Mouse (Mus musculus) hindbrain, embryonic 14.5 days (tissue): ENCODE results near the gene Hs3st3a1. TPM values are rescaled to one million over a fixed set of nuclear protein-coding genes. Genes with fewer than 3 reads are reported as not detected.

Experiments
- ATAC-seq: fragments of 200-750 bp; cut with Nextera tagmentation; 2 replicates; pipeline ENCODE4 v1.8.0; 2017; ENCODE audit warnings: moderate number of reproducible peaks, mild to moderate bottlenecking, moderate TSS enrichment, moderate library complexity; ENCODE audit not compliant: low FRiP score
- DNase-seq: peaks from one replicate; pipeline ENCODE4 v3.0.0-alpha.2; 2015; ENCODE audit warnings: low spot score
- H3K27ac ChIP-seq: fragments of 300-500 bp; sonication (generic); 2 replicates; pipeline ENCODE4 v1.5.1; 2014; ENCODE audit warnings: mild to moderate bottlenecking, moderate library complexity
- H3K27me3 ChIP-seq: fragments of 300-500 bp; sonication (generic); 2 replicates; pipeline ENCODE4 v1.6.1; 2014; ENCODE audit warnings: mild to moderate bottlenecking, low read length, mixed read lengths; ENCODE audit not compliant: control insufficient read depth, insufficient read depth
- H3K36me3 ChIP-seq: fragments of 300-500 bp; sonication (generic); replicated peaks from 2 replicates; pipeline ENCODE4 v1.6.1; 2014; ENCODE audit not compliant: control insufficient read depth, insufficient read depth
- H3K4me1 ChIP-seq: fragments of 300-500 bp; sonication (generic); replicated peaks from 2 replicates; pipeline ENCODE4 v1.6.1; 2014; ENCODE audit warnings: antibody characterized with exemption, low read length, mixed read lengths; ENCODE audit not compliant: control insufficient read depth, insufficient read depth
- H3K4me2 ChIP-seq: fragments of 300-500 bp; sonication (generic); replicated peaks from 2 replicates; pipeline ENCODE4 v1.6.1; 2014; ENCODE audit warnings: mild to moderate bottlenecking, moderate library complexity
- H3K4me3 ChIP-seq: fragments of 300-500 bp; sonication (generic); replicated peaks from 2 replicates; pipeline ENCODE4 v1.5.1; 2014; ENCODE audit warnings: mild to moderate bottlenecking, low read length
- H3K9ac ChIP-seq: fragments of 300-500 bp; sonication (generic); 2 replicates; pipeline ENCODE4 v1.6.1; 2014
- H3K9me3 ChIP-seq: fragments of 300-500 bp; sonication (generic); 2 replicates; pipeline ENCODE4 v1.6.1; 2016; ENCODE audit warnings: low read length; ENCODE audit not compliant: control insufficient read depth
- WGBS: fragments of 180-500 bp; shearing (Covaris S2); extraction: QIAGEN DNeasy Blood & Tissue Kit; methylation state at CpG from one replicate; pipeline ENCODE4 v1.1.7; 2014; 5-methylcytosine and 5-hydroxymethylcytosine counted together
- polyA plus RNA-seq: library from polyadenylated mRNA; unstranded; fragments of >200 nt; fragmentation: Nextera tagmentation; extraction: Ambion mirVana; gene quantifications from 2 replicates; pipeline ENCODE4 v1.2.1, GENCODE M21; 2014

The Hs3st3a1 gene
- polyA plus RNA-seq, 1 experiment from 2014 or later, result 1.8 TPM

GRCm38 (mm10) chr11:64537230-64537629, 102.1 kb downstream of the Hs3st3a1 start:
- H3K27ac ChIP-seq, result no peak overlapping the region
- H3K4me3 ChIP-seq, result no peak overlapping the region
- no peaks in the 10 kb centered on the region for H3K4me1 ChIP-seq
- WGBS, result 98% methylated on average over 3 of the region's 3 CpGs
- no peaks in the 10 kb centered on the region for H3K9me3 ChIP-seq
- ATAC-seq (no peak), DNase-seq (no peak)
- no peak overlapping the region for H3K4me2 ChIP-seq
- H3K36me3 ChIP-seq, result no peaks in the 10 kb centered on the region
- no peaks in the 10 kb centered on the region; the same call in 1 of the 2 replicates for H3K27me3 ChIP-seq
- H3K9ac ChIP-seq, result no peak overlapping the region

GRCm38 (mm10) chr11:64541866-64542265, 106.7 kb downstream of the Hs3st3a1 start:
- H3K27ac ChIP-seq, result no peak overlapping the region
- H3K4me3 ChIP-seq, result no peak overlapping the region
- no peak for DNase-seq
- H3K27me3 ChIP-seq, result no peaks in the 10 kb centered on the region
- H3K4me2 ChIP-seq, result no peak overlapping the region
- H3K36me3 ChIP-seq, result no peaks in the 10 kb centered on the region
- 94% methylated on average over 9 of the region's 9 CpGs for WGBS
- H3K9ac ChIP-seq, result no peak overlapping the region
- no peak for ATAC-seq
- no peaks in the 10 kb centered on the region for H3K4me1 ChIP-seq
- no peaks in the 10 kb centered on the region for H3K9me3 ChIP-seq

GRCm38 (mm10) chr11:64542335-64542734, 107.2 kb downstream of the Hs3st3a1 start:
- Histone ChIP-seq H3K27ac (no peak overlapping the region), H3K27me3 (no peaks in the 10 kb centered on the region), H3K9me3 (no peaks in the 10 kb centered on the region), H3K9ac (no peak overlapping the region), H3K4me3 (no peak overlapping the region), H3K4me1 (no peaks in the 10 kb centered on the region), H3K4me2 (no peak overlapping the region), H3K36me3 (no peaks in the 10 kb centered on the region)
- DNase-seq (no peak), ATAC-seq (no peak)
- WGBS, result 48% methylated on average over 6 of the region's 6 CpGs

- Histone ChIP-seq H3K36me3 (no peaks in the 10 kb centered on the region), H3K27me3 (no peaks in the 10 kb centered on the region), H3K4me2 (no peak overlapping the region), H3K9ac (no peak overlapping the region), H3K27ac (no peak overlapping the region), H3K4me1 (no peaks in the 10 kb centered on the region), H3K4me3 (no peak overlapping the region), H3K9me3 (no peaks in the 10 kb centered on the region)
- WGBS, result 74% methylated on average over 9 of the region's 9 CpGs
- DNase-seq, result no peak
- no peak for ATAC-seq
Measured at GRCm38 (mm10) chr11:64543181-64543641, 108.1 kb downstream of the Hs3st3a1 start.

GRCm38 (mm10) chr11:64544236-64544635, 109.1 kb downstream of the Hs3st3a1 start:
- Histone ChIP-seq H3K4me1 (no peaks in the 10 kb centered on the region), H3K36me3 (no peaks in the 10 kb centered on the region), H3K27me3 (no peaks in the 10 kb centered on the region), H3K9ac (no peak overlapping the region), H3K27ac (no peak overlapping the region), H3K9me3 (no peaks in the 10 kb centered on the region), H3K4me3 (no peak overlapping the region), H3K4me2 (no peak overlapping the region)
- 53% methylated on average over 5 of the region's 5 CpGs for WGBS
- ATAC-seq (no peak), DNase-seq (no peak)

GRCm38 (mm10) chr11:64549380-64549779, 114.2 kb downstream of the Hs3st3a1 start:
- H3K4me2 ChIP-seq, result no peak overlapping the region
- H3K4me1 ChIP-seq, result no peaks in the 10 kb centered on the region
- no peak for DNase-seq
- no peaks in the 10 kb centered on the region for H3K9me3 ChIP-seq
- H3K4me3 ChIP-seq, result no peak overlapping the region
- WGBS, result 28% methylated on average over 7 of the region's 7 CpGs
- no peak overlapping the region for H3K27ac ChIP-seq
- no peak for ATAC-seq
- H3K27me3 ChIP-seq, result no peaks in the 10 kb centered on the region
- H3K9ac ChIP-seq, result no peak overlapping the region
- no peaks in the 10 kb centered on the region for H3K36me3 ChIP-seq

GRCm38 (mm10) chr11:64549955-64550354, 114.8 kb downstream of the Hs3st3a1 start:
- no peak for DNase-seq
- no peak overlapping the region for H3K4me2 ChIP-seq

GRCm38 (mm10) chr11:64558282-64558681, 123.2 kb downstream of the Hs3st3a1 start:
- Histone ChIP-seq H3K9ac (no peak overlapping the region), H3K4me1 (no peaks in the 10 kb centered on the region), H3K27ac (no peak overlapping the region), H3K27me3 (no peaks in the 10 kb centered on the region), H3K9me3 (no peaks in the 10 kb centered on the region), H3K36me3 (no peaks in the 10 kb centered on the region), H3K4me3 (no peak overlapping the region), H3K4me2 (no peak overlapping the region)
- no peak for ATAC-seq
- DNase-seq, result no peak
- WGBS, result 90% methylated on average over 2 of the region's 2 CpGs

More at GRCm38 (mm10) chr11:64549955-64550354, 114.8 kb downstream of the Hs3st3a1 start:
- Histone ChIP-seq H3K4me1 (no peaks in the 10 kb centered on the region), H3K9ac (no peak overlapping the region), H3K36me3 (no peaks in the 10 kb centered on the region), H3K27me3 (no peaks in the 10 kb centered on the region), H3K4me3 (no peak overlapping the region), H3K27ac (no peak overlapping the region), H3K9me3 (no peaks in the 10 kb centered on the region)
- no peak for ATAC-seq
- 75% methylated on average over 8 of the region's 8 CpGs for WGBS

GRCm38 (mm10) chr11:64559388-64559787, 124.3 kb downstream of the Hs3st3a1 start:
- Histone ChIP-seq H3K9ac (no peak overlapping the region), H3K9me3 (no peaks in the 10 kb centered on the region), H3K27me3 (no peaks in the 10 kb centered on the region), H3K4me1 (no peaks in the 10 kb centered on the region), H3K27ac (no peak overlapping the region), H3K4me2 (no peak overlapping the region), H3K36me3 (no peaks in the 10 kb centered on the region), H3K4me3 (no peak overlapping the region)
- ATAC-seq (no peak), DNase-seq (no peak)
- 83% methylated on average over 1 of the region's 1 CpGs for WGBS

- Histone ChIP-seq H3K9ac (no peak overlapping the region), H3K9me3 (no peaks in the 10 kb centered on the region), H3K4me3 (no peak overlapping the region), H3K4me1 (no peaks in the 10 kb centered on the region), H3K27me3 (no peaks in the 10 kb centered on the region), H3K4me2 (no peak overlapping the region), H3K36me3 (no peaks in the 10 kb centered on the region), H3K27ac (no peak overlapping the region)
- 85% methylated on average over 2 of the region's 2 CpGs for WGBS
- ATAC-seq (no peak), DNase-seq (no peak)
Measured at GRCm38 (mm10) chr11:64560471-64560870, 125.3 kb downstream of the Hs3st3a1 start.
